Mouse (Mus musculus) liver, embryonic 18 days (tissue): Measurements from ENCODE around the gene Rhoh. TPM values are rescaled to one million over a fixed set of nuclear protein-coding genes. Genes with fewer than 3 reads are reported as not detected.

Experiments
- polyA plus RNA-seq: library from polyadenylated mRNA; depleted of rRNA; stranded (reverse); fragments of >200 nt; gene quantifications from 2 replicates; pipeline ENCODE4 v1.2.3, GENCODE M21; 2012; rRNA removed

The Rhoh gene
- 1.8 and 2.4 TPM in 2 replicates for polyA plus RNA-seq

DNA sequence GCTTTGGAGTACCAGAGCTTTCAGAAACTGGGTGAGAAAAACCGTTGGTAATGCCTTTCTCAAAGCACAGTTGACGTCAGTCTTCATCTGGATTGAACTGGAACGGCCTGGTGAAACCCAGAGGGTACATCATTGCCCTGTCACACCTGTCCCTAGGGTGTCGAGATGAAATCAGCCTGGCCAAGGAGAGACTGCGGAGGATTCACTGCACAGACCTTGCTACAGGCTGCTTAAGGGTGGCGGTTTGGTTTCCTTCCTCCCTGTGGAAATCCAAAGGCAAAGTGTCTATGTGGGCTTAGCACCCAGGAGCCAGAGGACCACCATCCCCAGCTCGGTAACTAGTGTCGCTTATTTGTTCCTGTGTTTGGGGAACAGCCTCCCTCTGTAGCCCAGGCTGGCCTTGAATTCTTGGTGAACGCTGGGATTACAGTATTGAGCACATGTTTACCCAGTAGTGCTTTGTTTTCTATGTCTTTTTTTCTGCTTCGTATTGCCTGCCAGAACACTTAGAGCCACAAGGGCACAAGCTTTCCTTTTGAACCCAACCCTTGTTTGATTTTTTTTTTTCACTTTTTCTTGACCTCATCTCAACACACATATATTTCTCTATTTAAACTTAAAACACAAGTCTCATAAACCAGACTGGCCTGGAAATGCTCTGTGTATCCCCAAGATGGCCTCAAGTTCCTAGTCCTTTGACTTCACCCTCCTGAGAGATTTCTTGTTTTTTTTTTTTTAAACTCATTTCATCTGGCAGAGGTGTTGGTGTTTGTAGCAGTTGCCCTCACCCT, at the start of gene Rhoh:
Gene Rhoh, plus strand, starts transcription at position 60 of the 791 bp plus-strand sequence.

DNA sequence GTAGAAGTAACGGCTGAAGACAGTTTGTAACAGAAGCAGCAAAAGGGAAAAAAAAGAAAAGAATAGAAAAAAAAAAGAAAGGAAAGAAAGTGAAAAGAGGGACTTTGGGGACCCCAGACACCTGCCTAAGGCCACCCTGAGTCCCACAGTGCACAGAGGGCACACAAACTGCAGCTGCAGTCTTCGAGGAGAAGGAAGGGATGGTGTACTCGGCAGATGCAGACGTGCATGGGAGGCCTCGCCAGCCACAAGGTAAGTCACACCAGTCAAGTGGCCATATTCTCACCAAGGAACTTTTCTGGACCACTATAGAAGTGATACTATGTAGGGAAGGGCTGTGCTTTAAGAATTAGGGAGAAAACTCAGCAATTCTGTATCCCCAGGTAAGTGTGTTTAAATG, 73.8 kb downstream of the Rhoh start, which contains the start of gene Chrna9:
Gene Chrna9, plus strand, starts transcription at position 139 of the 400 bp plus-strand sequence.

Other genes with a start within 250 kb of the Rhoh start
- gene Pds5a, start 162.9 kb upstream of the Rhoh start, polyA plus RNA-seq: 22.9 and 23.8 TPM in 2 replicates
- gene N4bp2, start 97.7 kb upstream of the Rhoh start, polyA plus RNA-seq: 4.0 and 4.8 TPM in 2 replicates
- gene Chrna9, start 73.7 kb downstream of the Rhoh start, polyA plus RNA-seq: not detected in 2 replicates
- 0.10 and 0.12 TPM in 2 replicates for gene 9130230L23Rik, start 143.1 kb downstream of the Rhoh start, polyA plus RNA-seq